Mouse (Mus musculus): ENCODE results near the gene Prkar2a.

The Prkar2a gene

DNA sequence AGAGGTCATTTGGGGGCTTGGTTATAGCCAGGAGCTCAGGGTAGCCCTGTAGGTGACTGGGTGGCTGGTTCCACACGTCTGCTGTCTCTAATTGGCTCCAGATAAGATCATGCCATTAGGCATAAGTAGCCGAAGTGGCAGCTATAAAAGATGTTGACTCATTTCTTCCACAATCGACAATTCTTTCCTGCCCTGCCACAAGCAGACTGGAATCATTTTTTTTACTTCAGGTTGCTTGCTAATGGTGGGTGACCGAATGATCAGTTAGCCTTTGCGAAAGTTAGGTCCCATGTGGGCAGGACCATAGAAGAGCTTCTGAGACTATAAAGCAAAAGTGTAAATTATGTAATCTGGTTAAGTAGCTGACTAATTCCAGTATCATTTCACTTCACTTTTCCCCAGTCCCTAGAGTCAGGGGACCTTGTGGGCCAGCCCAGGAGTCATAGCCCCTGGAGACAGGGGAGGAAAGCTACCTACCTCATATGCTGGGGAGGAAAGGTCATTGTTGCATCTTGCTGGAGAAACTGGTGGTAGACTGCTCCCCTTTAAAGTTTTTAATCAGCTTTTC, 109.5 kb downstream of the Prkar2a start:
- no peak for DNase-seq

DNA sequence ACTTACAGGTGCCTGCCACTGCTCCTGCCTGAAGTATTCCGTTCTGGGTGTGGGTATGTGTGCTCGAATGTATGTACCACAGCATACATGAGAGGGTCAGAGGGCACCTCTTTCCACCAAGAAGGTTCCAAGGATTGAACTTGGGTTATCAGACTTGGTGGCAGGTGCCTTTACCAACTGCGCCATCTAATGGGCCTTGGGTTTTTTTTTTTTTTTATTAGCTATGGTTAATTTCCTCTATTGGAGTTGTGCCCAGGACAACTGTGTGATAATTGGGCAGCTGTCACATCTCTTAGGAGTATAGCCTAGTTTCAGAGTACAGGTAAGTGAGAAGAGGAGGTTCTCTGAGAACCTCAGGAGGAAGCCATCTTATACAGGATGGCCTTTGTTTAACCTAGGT, 110.5 kb downstream of the Prkar2a start:
- no peak for DNase-seq
